Comparison of ENCODE assay signal across 9 mouse cellular contexts in genomic region chr1:171069508-171069907, GRCm38 (mm10). TPM values are rescaled to one million over a fixed set of nuclear protein-coding genes. Genes with fewer than 3 reads are reported as not detected.
DNase-seq lines count a peak whose midpoint lies in the region; ATAC-seq and TF ChIP-seq lines count a peak whose summit lies in the region.
"Not testable (repeated sequence)": the region's sequence is repeated elsewhere in the genome, so short reads cannot be mapped to it uniquely, and the experiment has no call there.
"Had no signal": no experiment of that assay in that cellular context is flagged by ENCODE, and none has a peak within 500 bp of the region (broad histone marks: within the 10 kb centered on the region; RNA-seq: fewer than 3 reads in every experiment).

No protein-coding gene starts in this region.

- not testable (repeated sequence) for H3K4me3 ChIP-seq in embryonic facial prominence, embryonic 10.5 days; limb, embryonic 14.5 days (replicated peaks; ENCODE audit: low read length)
- H3K4me3 ChIP-seq in kidney, embryonic 15.5 days (replicated peaks), result peak overlapping the region; percentile 0; the same call in 1 of the 2 replicates

- not testable (repeated sequence) for TF ChIP-seq POLR2A in limb, embryonic 14.5 days (IDR thresholded peaks at IDR 0.05; ENCODE audit: borderline replicate concordance, extremely low read depth, insufficient read depth, insufficient read length)

- H3K27ac ChIP-seq in embryonic facial prominence, embryonic 10.5 days (replicated peaks); kidney, embryonic 15.5 days; limb, embryonic 14.5 days (replicated peaks; ENCODE audit: low read depth, low read length): not testable (repeated sequence)

- H3K36me3 ChIP-seq in embryonic facial prominence, embryonic 10.5 days (replicated peaks); kidney, embryonic 15.5 days; limb, embryonic 14.5 days (ENCODE audit: control insufficient read depth, insufficient read depth, low read length): not testable (repeated sequence)

- not testable (repeated sequence) for H3K9ac ChIP-seq in kidney, embryonic 15.5 days; limb, embryonic 14.5 days (ENCODE audit: low read depth, low read length, severe bottlenecking)

- intact Hi-C loops in gastrocnemius, postnatal 14 days (cut with DNase I; ENCODE audit: low total_unique reads), result not testable (repeated sequence)

- H3K27me3 ChIP-seq in embryonic facial prominence, embryonic 10.5 days (replicated peaks; ENCODE audit: low read depth, poor library complexity, severe bottlenecking), result peaks cover 60% of the 10 kb centered on the region
- peaks cover 41% of the 10 kb centered on the region for H3K27me3 ChIP-seq in kidney, embryonic 15.5 days
- peaks cover 34% of the 10 kb centered on the region for H3K27me3 ChIP-seq in limb, embryonic 14.5 days (ENCODE audit: control insufficient read depth, insufficient read depth, low read length)

- ATAC-seq in kidney, embryonic 15.5 days (replicated peaks; ENCODE audit: low FRiP score); limb, embryonic 14.5 days (ENCODE audit: low FRiP score, low read depth): not testable (repeated sequence)

- 63% methylated on average over 3 of the region's 3 CpGs for WGBS in embryonic facial prominence, embryonic 10.5 days
- WGBS in kidney, embryonic 15.5 days, result 56% methylated on average over 3 of the region's 3 CpGs
- WGBS in limb, embryonic 14.5 days, result 63% methylated on average over 3 of the region's 3 CpGs

- DNase-seq in adipocyte (ENCODE audit: low spot score), result peak; percentile 42
- peak; percentile 44 for DNase-seq in embryonic facial prominence, embryonic 10.5 days (ENCODE audit: low spot score)
- peak; percentile 14 for DNase-seq in gastrocnemius, postnatal 14 days
- DNase-seq in limb, embryonic 14.5 days (ENCODE audit: low spot score), result peak; percentile 15
- peak; percentile 75 for DNase-seq in neural tube, embryonic 10.5 days (ENCODE audit: extremely low spot score, low spot score)
- DNase-seq in testis, postnatal 10 days (ENCODE audit: low spot score), result peak; percentile 55

- not testable (repeated sequence) for H3K4me1 ChIP-seq in embryonic facial prominence, embryonic 10.5 days; kidney, embryonic 15.5 days; limb, embryonic 14.5 days (ENCODE audit: control insufficient read depth, insufficient read depth, low read length)

- peak overlapping the region; percentile 1; the same call in 1 of the 2 replicates for H3K4me2 ChIP-seq in kidney, embryonic 15.5 days
- not testable (repeated sequence) for H3K4me2 ChIP-seq in limb, embryonic 14.5 days (replicated peaks; ENCODE audit: low read depth, low read length, severe bottlenecking)

- not testable (repeated sequence) for H3K9me3 ChIP-seq in embryonic facial prominence, embryonic 10.5 days; kidney, embryonic 15.5 days (replicated peaks); limb, embryonic 14.5 days (ENCODE audit: control insufficient read depth, low read length)

RNA-seq across cellular contexts. Expression of gene Fcgr3, which starts 4.8 kb away (rescaled TPM):
- 3.8 and 5.5 TPM in 2 replicates for polyA plus RNA-seq in embryonic facial prominence, embryonic 10.5 days (2016; fragmentation: Nextera tagmentation; extraction: Ambion mirVana)
- total RNA-seq in gastrocnemius, postnatal 14 days (2021), result 1 to 10 TPM; 7.0 to 7.4 TPM
- polyA plus RNA-seq in kidney, embryonic 15.5 days (2015; fragmentation: Nextera tagmentation; extraction: Ambion mirVana), result 7.8 and 10.5 TPM in 2 replicates
- polyA plus RNA-seq in limb, embryonic 14.5 days (2012; rRNA removed), result 12.8 and 13.7 TPM in 2 replicates
- polyA plus RNA-seq in limb, embryonic 14.5 days (2014; fragmentation: Nextera tagmentation; extraction: Ambion mirVana), result 17.6 and 19.7 TPM in 2 replicates

RNA-seq across cellular contexts. Expression of gene Cfap126, which starts 44.2 kb away (rescaled TPM):
- polyA plus RNA-seq in embryonic facial prominence, embryonic 10.5 days (2016; fragmentation: Nextera tagmentation; extraction: Ambion mirVana), result 1.1 and 2.0 TPM in 2 replicates
- under 1 TPM; 0.72 to 0.73 TPM for total RNA-seq in gastrocnemius, postnatal 14 days (2021)
- 2.0 and 2.1 TPM in 2 replicates for polyA plus RNA-seq in kidney, embryonic 15.5 days (2015; fragmentation: Nextera tagmentation; extraction: Ambion mirVana)
- polyA plus RNA-seq in limb, embryonic 14.5 days (2012; rRNA removed), result 2.1 and 2.7 TPM in 2 replicates
- 1.1 and 1.3 TPM in 2 replicates for polyA plus RNA-seq in limb, embryonic 14.5 days (2014; fragmentation: Nextera tagmentation; extraction: Ambion mirVana)

RNA-seq across cellular contexts. Expression of gene Fcgr4, which starts 50.8 kb away (rescaled TPM):
- 0.31 TPM in 1 of 2 replicates, not detected in the other for polyA plus RNA-seq in embryonic facial prominence, embryonic 10.5 days (2016; fragmentation: Nextera tagmentation; extraction: Ambion mirVana)
- total RNA-seq in gastrocnemius, postnatal 14 days (2021), result not detected
- polyA plus RNA-seq in kidney, embryonic 15.5 days (2015; fragmentation: Nextera tagmentation; extraction: Ambion mirVana), result 1.2 and 1.3 TPM in 2 replicates
- 0.75 and 1.2 TPM in 2 replicates for polyA plus RNA-seq in limb, embryonic 14.5 days (2012; rRNA removed)
- 0.59 and 0.79 TPM in 2 replicates for polyA plus RNA-seq in limb, embryonic 14.5 days (2014; fragmentation: Nextera tagmentation; extraction: Ambion mirVana)
- total RNA-seq: left cerebral cortex, postnatal 10 days had no signal
- polyA plus RNA-seq: neural tube, embryonic 13.5 days had no signal

Comparison
In these comparisons a context has a peak if more than half of its experiments do, and no peak if none do; other contexts are left out.
1. DNase-seq: peak in every context shown above with its lines; median percentile 75 in neural tube, embryonic 10.5 days; 55 in testis, postnatal 10 days; 44 in embryonic facial prominence, embryonic 10.5 days; 42 in adipocyte; 15 in limb, embryonic 14.5 days; 14 in gastrocnemius, postnatal 14 days.